Mouse (Mus musculus) heart, embryonic 12.5 days (tissue): ENCODE data around the gene Arpc4. TPM values are rescaled to one million over a fixed set of nuclear protein-coding genes. Genes with fewer than 3 reads are reported as not detected.

Experiments used
- ATAC-seq: fragments of 200-750 bp; cut with Nextera tagmentation; 2 replicates; pipeline ENCODE4 v1.8.0; 2017; ENCODE audit warnings: moderate TSS enrichment, moderate library complexity; ENCODE audit not compliant: insufficient number of reproducible peaks, low FRiP score
- H3K27ac ChIP-seq: fragments of 300-500 bp; sonication (generic); 2 replicates; pipeline ENCODE4 v1.5.1; 2016; ENCODE audit warnings: mild to moderate bottlenecking, moderate library complexity; ENCODE audit not compliant: poor library complexity, severe bottlenecking
- H3K27me3 ChIP-seq: fragments of 300-500 bp; sonication (generic); replicated peaks from 2 replicates; pipeline ENCODE4 v1.6.1; 2016; ENCODE audit warnings: mild to moderate bottlenecking, moderate library complexity
- H3K36me3 ChIP-seq: fragments of 300-500 bp; sonication (generic); 2 replicates; pipeline ENCODE4 v1.6.1; 2016; ENCODE audit warnings: mild to moderate bottlenecking, moderate library complexity
- H3K4me1 ChIP-seq: fragments of 300-500 bp; sonication (generic); replicated peaks from 2 replicates; pipeline ENCODE4 v1.6.1; 2016; ENCODE audit warnings: mild to moderate bottlenecking
- H3K4me2 ChIP-seq: fragments of 300-500 bp; sonication (generic); 2 replicates; pipeline ENCODE4 v1.6.1; 2016; ENCODE audit warnings: mild to moderate bottlenecking, moderate library complexity
- H3K4me3 ChIP-seq: fragments of 300-500 bp; sonication (generic); 2 replicates; pipeline ENCODE4 v1.5.1; 2016; ENCODE audit warnings: mild to moderate bottlenecking
- H3K9ac ChIP-seq: fragments of 300-500 bp; sonication (generic); 2 replicates; pipeline ENCODE4 v1.6.1; 2016; ENCODE audit warnings: mild to moderate bottlenecking, moderate library complexity
- H3K9me3 ChIP-seq: fragments of 300-500 bp; sonication (generic); replicated peaks from 2 replicates; pipeline ENCODE4 v1.6.1; 2016; ENCODE audit warnings: mild to moderate bottlenecking, moderate library complexity
- WGBS: fragments of 180-500 bp; shearing (Covaris S2); methylation state at CpG from one replicate; pipeline ENCODE4 v1.1.7; 2016; 5-methylcytosine and 5-hydroxymethylcytosine counted together
- microRNA-seq: library from miRNA; unstranded; fragments of <30 nt; microRNA quantifications from one replicate; pipeline ENCODE4, GENCODE M21; 2017
- polyA plus RNA-seq: library from polyadenylated mRNA; unstranded; fragments of >200 nt; fragmentation: Nextera tagmentation; extraction: Ambion mirVana; gene quantifications from 2 replicates; pipeline ENCODE4 v1.2.1, GENCODE M21; 2016

Gene Arpc4
- polyA plus RNA-seq, 1 experiment from 2014 or later, result 274 TPM

DNA sequence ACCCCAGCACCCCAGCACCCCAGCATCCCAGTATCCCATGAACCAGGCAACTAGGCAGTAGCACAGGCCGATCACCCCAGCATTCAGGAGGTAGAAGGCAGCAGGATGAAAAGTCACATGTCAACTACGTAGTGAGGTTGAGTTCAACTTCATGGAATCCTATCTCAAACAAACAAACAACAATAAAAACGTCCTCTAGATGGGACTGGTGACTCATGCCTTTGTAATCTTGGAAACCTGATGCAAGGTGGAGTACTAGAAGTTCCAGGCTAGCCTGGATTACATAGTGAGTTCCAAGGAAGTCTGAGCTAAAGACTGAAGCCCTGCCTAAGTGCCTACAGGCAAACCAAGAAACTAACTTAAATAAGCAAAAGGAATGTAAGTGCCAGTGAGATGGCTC is 52.9 kb downstream of the Arpc4 start:
- no peaks in the 10 kb centered on the region for H3K4me1 ChIP-seq
- no peak overlapping the region for H3K27ac ChIP-seq
- no peak overlapping the region for H3K4me3 ChIP-seq
- H3K9me3 ChIP-seq, result no peaks in the 10 kb centered on the region
- no peaks in the 10 kb centered on the region for H3K36me3 ChIP-seq
- WGBS, result 51% methylated on average over 3 of the region's 3 CpGs
- H3K27me3 ChIP-seq, result no peaks in the 10 kb centered on the region
- no peak overlapping the region for H3K4me2 ChIP-seq
- no peak overlapping the region for H3K9ac ChIP-seq
- no peak for ATAC-seq

DNA sequence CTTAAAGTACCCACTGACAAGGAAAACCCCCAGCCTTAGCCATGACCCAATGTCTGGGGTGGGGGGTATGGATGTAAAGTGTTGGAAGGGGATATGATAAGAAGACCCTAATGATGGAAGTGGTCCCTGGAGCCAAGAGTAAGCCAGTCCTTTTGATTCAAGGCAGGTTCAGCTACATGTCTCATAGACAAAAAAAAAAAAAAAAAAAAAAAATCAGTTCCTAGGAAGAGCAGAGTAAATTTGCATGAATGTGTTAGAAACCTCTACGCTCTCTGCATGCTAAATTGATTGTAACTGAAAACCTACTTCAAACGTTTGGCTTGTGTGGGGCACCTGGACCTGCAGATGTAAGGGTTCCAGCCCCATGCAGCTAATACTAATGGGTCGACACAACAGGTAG is 53.9 kb downstream of the Arpc4 start:
- H3K36me3 ChIP-seq, result no peaks in the 10 kb centered on the region
- no peak overlapping the region for H3K4me3 ChIP-seq
- no peaks in the 10 kb centered on the region for H3K27me3 ChIP-seq
- H3K27ac ChIP-seq, result no peak overlapping the region
- no peak overlapping the region for H3K4me2 ChIP-seq
- H3K9ac ChIP-seq, result no peak overlapping the region
- H3K4me1 ChIP-seq, result no peaks in the 10 kb centered on the region
- no peak for ATAC-seq
- no peaks in the 10 kb centered on the region for H3K9me3 ChIP-seq
- 52% methylated on average over 3 of the region's 3 CpGs for WGBS

DNA sequence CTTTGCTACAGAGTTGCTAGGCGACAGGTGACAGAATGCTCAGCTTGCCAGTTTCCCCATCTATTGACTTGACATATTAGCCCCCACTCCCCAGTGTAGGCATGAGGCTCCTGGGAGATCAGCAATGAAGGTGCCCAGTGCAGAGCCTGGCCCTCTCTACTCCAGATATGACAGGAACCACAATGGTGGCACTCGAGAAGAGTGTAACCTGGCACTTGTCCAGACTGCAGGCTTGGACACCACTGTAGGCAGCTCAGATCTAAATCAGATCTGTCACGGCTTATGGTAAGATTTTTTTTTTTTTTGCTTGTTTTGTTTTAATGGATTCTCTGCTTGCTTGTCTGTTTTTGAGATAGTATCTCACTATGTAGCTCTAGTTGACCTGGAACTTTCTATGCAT is 55.7 kb downstream of the Arpc4 start:
- Histone ChIP-seq H3K27me3 (0 out of 2 replicates have a peak, but pooled peaks cover 4% of the 10 kb centered on the region), H3K9ac (no peak overlapping the region), H3K4me2 (no peak overlapping the region), H3K4me1 (no peaks in the 10 kb centered on the region), H3K27ac (no peak overlapping the region), H3K9me3 (no peaks in the 10 kb centered on the region), H3K4me3 (no peak overlapping the region), H3K36me3 (no peaks in the 10 kb centered on the region)
- no peak for ATAC-seq
- WGBS, result 59% methylated on average over 3 of the region's 3 CpGs

GRCm38 (mm10) chr6:113434691-113435090 is 56.8 kb downstream of the Arpc4 start:
- whole genome bisulfite sequencing, result 70% methylated on average over 7 of the region's 7 CpGs
- Histone ChIP-seq H3K9ac (no peak overlapping the region), H3K36me3 (no peaks in the 10 kb centered on the region), H3K27ac (no peak overlapping the region), H3K4me2 (no peak overlapping the region), H3K4me1 (no peaks in the 10 kb centered on the region), H3K27me3 (0 out of 2 replicates have a peak, but pooled peaks cover 4% of the 10 kb centered on the region), H3K4me3 (no peak overlapping the region), H3K9me3 (no peaks in the 10 kb centered on the region)
- no peak for ATAC-seq

- Histone ChIP-seq H3K4me2 (no peak within 1 kb of the TSS), H3K4me3 (no peak within 1 kb of the TSS), H3K9ac (no peak within 1 kb of the TSS), H3K4me1 (no peaks in the 10 kb centered on the region), H3K36me3 (no peaks in the 10 kb centered on the region), H3K27ac (no peak within 1 kb of the TSS), H3K9me3 (no peaks in the 10 kb centered on the region), H3K27me3 (0 out of 2 replicates have a peak, but pooled peaks cover 4% of the 10 kb centered on the region)
- no peak for ATAC-seq
- WGBS, result 72% methylated on average over 9 of the region's 9 CpGs
These were observed 57.8 kb downstream of the Arpc4 start, which contains the start of gene Cidec for GRCm38 (mm10) chr6:113435664-113436205. TSS of gene Cidec (minus strand) at chr6:113435760.

DNA sequence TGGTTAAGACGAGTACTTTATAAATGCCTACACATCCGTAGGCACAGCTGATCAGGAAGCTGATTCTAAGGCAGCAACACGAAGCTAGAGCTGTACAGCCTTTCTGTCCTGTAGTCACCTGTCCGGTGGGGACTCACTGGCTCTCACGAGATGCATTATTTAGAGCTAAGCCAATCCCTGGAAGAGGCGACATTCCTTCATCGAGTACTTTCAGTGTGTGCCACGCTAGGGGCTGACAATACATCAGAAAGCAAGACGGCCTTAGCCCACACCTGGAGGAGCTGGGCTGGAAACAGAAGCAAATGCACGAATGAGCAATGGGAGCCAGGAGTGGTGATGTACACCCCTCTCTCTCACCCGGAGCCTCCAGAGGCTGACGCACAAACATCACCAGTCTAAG is 59.2 kb downstream of the Arpc4 start:
- no peak for ATAC-seq
- no peak overlapping the region for H3K4me3 ChIP-seq
- H3K27ac ChIP-seq, result no peak overlapping the region
- 0 out of 2 replicates have a peak, but pooled peaks cover 2% of the 10 kb centered on the region for H3K4me1 ChIP-seq
- H3K27me3 ChIP-seq, result 0 out of 2 replicates have a peak, but pooled peaks cover 4% of the 10 kb centered on the region
- H3K36me3 ChIP-seq, result no peaks in the 10 kb centered on the region
- H3K4me2 ChIP-seq, result no peak overlapping the region
- 69% methylated on average over 12 of the region's 12 CpGs for WGBS
- no peaks in the 10 kb centered on the region for H3K9me3 ChIP-seq
- H3K9ac ChIP-seq, result no peak overlapping the region

GRCm38 (mm10) chr6:113438721-113439430 is 61.0 kb downstream of the Arpc4 start:
- Histone ChIP-seq H3K9me3 (no peaks in the 10 kb centered on the region), H3K36me3 (no peaks in the 10 kb centered on the region), H3K4me1 (peaks cover 11% of the 10 kb centered on the region), H3K4me3 (no peak overlapping the region), H3K4me2 (no peak overlapping the region), H3K27me3 (0 out of 2 replicates have a peak, but pooled peaks cover 4% of the 10 kb centered on the region), H3K9ac (no peak overlapping the region), H3K27ac (no peak overlapping the region)
- ATAC-seq, result no peak
- 57% methylated on average over 12 of the region's 12 CpGs for WGBS

Small RNA genes lying within 50 kb of the gene (microRNA-seq; reads per million reads assigned to microRNA genes)
- not detected for gene Gm24387

Other genes with a start within 250 kb of the Arpc4 start
- 0.37 TPM in 2 replicates for gene Lhfpl4, start 182.7 kb upstream of the Arpc4 start, polyA plus RNA-seq
- gene Mtmr14, start 140.3 kb upstream of the Arpc4 start, polyA plus RNA-seq, result 25.1 and 27.7 TPM in 2 replicates
- gene Cpne9, start 95.8 kb upstream of the Arpc4 start, polyA plus RNA-seq, result 0.08 and 0.14 TPM in 2 replicates
- gene Brpf1, start 71.0 kb upstream of the Arpc4 start, polyA plus RNA-seq, result 16.2 and 17.0 TPM in 2 replicates
- 9.0 and 10.6 TPM in 2 replicates for gene Ogg1, start 51.1 kb upstream of the Arpc4 start, polyA plus RNA-seq
- gene Camk1, start 34.1 kb upstream of the Arpc4 start, polyA plus RNA-seq, result 110 and 113 TPM in 2 replicates
- gene Tada3, start 232 bp upstream of the Arpc4 start, polyA plus RNA-seq, result 40.1 and 42.2 TPM in 2 replicates
- 1.6 and 2.5 TPM in 2 replicates for gene Ttll3, start 11.1 kb downstream of the Arpc4 start, polyA plus RNA-seq
- gene Rpusd3, start 41.2 kb downstream of the Arpc4 start, polyA plus RNA-seq, result 15.2 and 16.0 TPM in 2 replicates
- not detected in 2 replicates for gene Cidec, start 57.6 kb downstream of the Arpc4 start, polyA plus RNA-seq
- 58.5 and 61.1 TPM in 2 replicates for gene Jagn1, start 64.5 kb downstream of the Arpc4 start, polyA plus RNA-seq
- 0.94 and 1.3 TPM in 2 replicates for gene Il17re, start 80.4 kb downstream of the Arpc4 start, polyA plus RNA-seq
- gene Il17rc, start 93.3 kb downstream of the Arpc4 start, polyA plus RNA-seq, result 4.5 and 4.7 TPM in 2 replicates
- 42.7 and 46.9 TPM in 2 replicates for gene Creld1, start 105.2 kb downstream of the Arpc4 start, polyA plus RNA-seq
- gene Prrt3, start 123.8 kb downstream of the Arpc4 start, polyA plus RNA-seq, result 0.28 and 0.40 TPM in 2 replicates
- gene Emc3, start 153.5 kb downstream of the Arpc4 start, polyA plus RNA-seq, result 86.9 and 89.1 TPM in 2 replicates
- gene Fancd2, start 153.6 kb downstream of the Arpc4 start, polyA plus RNA-seq, result 10.9 and 12.1 TPM in 2 replicates
- gene Fancd2os, start 222.6 kb downstream of the Arpc4 start, polyA plus RNA-seq, result 0.26 TPM in 1 of 2 replicates, not detected in the other
- 156 and 165 TPM in 2 replicates for gene Brk1, start 226.7 kb downstream of the Arpc4 start, polyA plus RNA-seq
- 30.3 and 32.7 TPM in 2 replicates for gene Vhl, start 245.8 kb downstream of the Arpc4 start, polyA plus RNA-seq